Mouse (Mus musculus) lung, adult 2 months (tissue): ENCODE measurements around the gene Rps18. TPM values are rescaled to one million over a fixed set of nuclear protein-coding genes. Genes with fewer than 3 reads are reported as not detected.
"Not testable (repeated sequence)": the region's sequence is repeated elsewhere in the genome, so short reads cannot be mapped to it uniquely, and the experiment has no call there.

ENCODE experiments used
- DNase-seq: peaks from one replicate; pipeline ENCODE4 v3.0.0; 2022
- H3K4me1 ChIP-seq: fragments of 200-500 bp; 2 replicates; pipeline ENCODE4 v1.6.1; 2011; ENCODE audit warnings: low read length; ENCODE audit not compliant: control insufficient read depth, insufficient read depth
- H3K4me3 ChIP-seq: fragments of 200-500 bp; replicated peaks from 2 replicates; pipeline ENCODE3; 2011; ENCODE audit warnings: low read depth, mild to moderate bottlenecking, control low read depth, low read length; ENCODE audit errors: extremely low read depth
- CTCF ChIP-seq: fragments of 200-500 bp; IDR thresholded peaks from 2 replicates; pipeline ENCODE4 v1.5.1; 2011; ENCODE audit warnings: mild to moderate bottlenecking, low read length, control low read depth; ENCODE audit not compliant: insufficient read depth
- POLR2A ChIP-seq: fragments of 200-500 bp; IDR thresholded peaks from 2 replicates; pipeline ENCODE4 v1.6.1; 2011; ENCODE audit warnings: low read depth, mild to moderate bottlenecking, control low read depth, low read length, borderline replicate concordance; ENCODE audit errors: extremely low read depth
- WGBS: fragments of 180-500 bp; shearing (Covaris S2); methylation state at CpG from one replicate; pipeline ENCODE4 v1.1.7; 2018; 5-methylcytosine and 5-hydroxymethylcytosine counted together
- polyA plus RNA-seq: library from polyadenylated mRNA; depleted of rRNA; stranded (reverse); fragments of >200 nt; gene quantifications from 2 replicates; pipeline ENCODE4 v1.2.3, GENCODE M21; 2012; rRNA removed

The Rps18 gene
- 260 and 331 TPM in 2 replicates for polyA plus RNA-seq

DNA sequence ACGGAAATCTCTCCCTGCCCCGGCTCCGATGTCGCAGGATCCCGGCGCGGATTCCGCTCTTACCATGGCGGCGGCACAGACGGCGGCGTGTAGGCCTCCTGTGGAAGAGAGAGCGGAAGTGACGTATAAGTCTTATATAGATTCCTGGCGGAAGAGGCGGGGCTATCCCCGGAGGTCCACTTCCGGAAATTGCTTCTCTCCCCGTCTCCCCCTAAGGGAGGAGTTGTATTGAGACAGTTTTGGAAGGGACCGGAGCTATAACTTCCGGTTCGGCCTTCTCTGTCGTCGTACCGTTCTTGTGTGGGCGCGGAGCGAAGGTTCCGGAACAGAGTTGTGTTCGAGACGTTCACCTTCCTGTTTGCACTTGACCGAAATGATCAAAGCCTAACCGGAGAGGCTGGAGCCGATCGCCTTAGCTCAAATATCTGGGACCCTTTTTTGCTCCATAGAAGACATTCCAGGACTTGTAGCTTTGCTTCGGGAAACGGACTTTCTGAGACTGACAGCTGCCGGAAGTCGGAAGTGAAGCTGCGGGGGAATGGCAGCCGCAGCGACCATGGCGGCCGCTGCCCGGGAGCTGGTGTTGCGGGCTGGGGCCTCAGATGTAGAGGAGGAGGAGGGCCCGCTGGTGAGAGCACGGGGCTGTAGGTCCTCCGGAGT is at the start of gene Rps18, which contains the start of gene Vps52:
Gene Rps18 (minus strand): TSS at position 447 of the 660 bp plus-strand sequence.
Gene Vps52 (plus strand): TSS at position 258 of the 660 bp plus-strand sequence.
- DNase-seq = peak; percentile 96
- under 1% methylated on average over 50 of the region's 50 CpGs for WGBS
- Histone ChIP-seq H3K4me3 (peak within 1 kb of the TSS; percentile 82), H3K4me1 (peaks cover 14% of the 10 kb centered on the region)
- TF ChIP-seq CTCF (no peak), POLR2A (peak; percentile 94)

- peak; percentile 40 for DNase-seq
- Histone ChIP-seq H3K4me1 (peaks cover 4% of the 10 kb centered on the region; the same call in 1 of the 2 replicates), H3K4me3 (no peak overlapping the region)
- TF ChIP-seq POLR2A = no peak
- peak; percentile 62 for TF ChIP-seq CTCF
- WGBS = 2% methylated on average over 5 of the region's 5 CpGs
These were observed 47.6 kb upstream of the Rps18 start for GRCm38 (mm10) chr17:34003426-34003825.

DNA sequence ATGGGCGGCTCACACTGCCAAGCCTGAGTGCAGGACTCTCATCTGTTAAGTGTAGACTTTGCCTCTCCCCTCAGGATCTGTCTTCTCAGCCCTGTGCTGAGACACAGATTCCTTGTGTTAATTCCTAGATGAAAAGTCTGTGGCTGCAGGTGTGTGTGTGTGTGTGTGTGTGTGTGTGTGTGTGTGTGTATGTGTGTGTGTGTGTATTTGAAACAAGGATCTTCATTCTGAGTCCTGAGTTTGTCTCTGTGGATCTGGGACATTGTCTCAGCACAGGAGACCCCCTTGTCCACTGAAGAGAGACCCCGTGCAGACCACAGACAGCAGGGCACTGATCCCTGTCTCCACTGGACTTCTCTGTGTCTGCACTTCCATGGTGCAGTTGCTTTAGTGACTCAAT is 45.0 kb upstream of the Rps18 start:
- 51% methylated on average over 2 of the region's 2 CpGs for WGBS
- not testable (repeated sequence) for H3K4me1 ChIP-seq, H3K4me3 ChIP-seq, DNase-seq

DNA sequence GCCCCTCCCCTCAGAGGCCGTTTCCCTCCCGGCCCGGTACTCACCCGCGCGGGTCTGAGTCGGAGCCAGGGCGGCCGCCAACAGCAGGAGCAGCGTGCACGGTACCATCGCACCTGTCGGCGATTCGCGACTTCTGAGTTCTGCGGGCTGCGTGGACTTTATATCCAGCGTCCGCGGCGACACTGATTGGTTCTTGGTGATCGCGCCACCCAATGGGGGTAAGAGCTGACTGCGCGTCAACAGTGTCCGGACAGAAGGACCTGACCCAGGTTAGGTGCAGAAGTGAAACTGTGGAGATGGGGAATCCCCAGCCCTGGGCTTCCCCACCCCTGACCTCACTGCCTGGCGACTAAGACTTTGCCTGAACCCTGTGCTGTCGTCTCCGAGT is 44.3 kb upstream of the Rps18 start, which contains the start of gene H2-K1:
Gene H2-K1 (minus strand): TSS at position 198 of the 388 bp plus-strand sequence.
- WGBS = under 1% methylated on average over 30 of the region's 30 CpGs
- peak within 1 kb of the TSS; percentile 79 for H3K4me3 ChIP-seq
- no peak for TF ChIP-seq CTCF
- TF ChIP-seq POLR2A = peak; percentile 100
- H3K4me1 ChIP-seq = peaks cover 4% of the 10 kb centered on the region; the same call in 1 of the 2 replicates
- DNase-seq = peak; percentile 94

- DNase-seq = peak; percentile 40
- Histone ChIP-seq H3K4me3 (peak overlapping the region; percentile 79), H3K4me1 (peaks cover 4% of the 10 kb centered on the region; the same call in 1 of the 2 replicates)
- under 1% methylated on average over 87 of the region's 87 CpGs for WGBS
- TF ChIP-seq POLR2A = no peak
- no peak for TF ChIP-seq CTCF
These were observed 43.7 kb upstream of the Rps18 start for GRCm38 (mm10) chr17:33999341-34000149.

DNA sequence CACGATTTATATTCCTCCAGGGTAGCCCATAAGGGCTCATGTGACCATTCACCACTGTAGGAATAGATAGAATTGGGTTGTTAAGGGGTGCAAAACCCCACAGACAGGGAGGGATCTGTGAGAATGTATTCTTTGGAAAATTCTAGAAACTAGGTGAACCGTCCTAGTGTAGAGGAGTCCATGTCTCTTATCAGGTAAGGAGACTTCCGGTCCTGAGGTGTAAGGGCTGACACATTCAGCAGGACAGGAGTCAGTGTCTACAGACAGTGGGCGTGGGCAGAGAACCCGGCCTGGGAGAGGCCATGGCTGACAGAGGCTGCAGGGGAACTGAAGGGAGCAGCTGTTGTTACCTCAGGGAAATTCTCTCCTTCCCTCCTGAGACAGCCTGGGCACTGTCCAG is 42.9 kb upstream of the Rps18 start:
- peak overlapping the region; percentile 71 for H3K4me3 ChIP-seq
- WGBS = 39% methylated on average over 5 of the region's 5 CpGs

DNA sequence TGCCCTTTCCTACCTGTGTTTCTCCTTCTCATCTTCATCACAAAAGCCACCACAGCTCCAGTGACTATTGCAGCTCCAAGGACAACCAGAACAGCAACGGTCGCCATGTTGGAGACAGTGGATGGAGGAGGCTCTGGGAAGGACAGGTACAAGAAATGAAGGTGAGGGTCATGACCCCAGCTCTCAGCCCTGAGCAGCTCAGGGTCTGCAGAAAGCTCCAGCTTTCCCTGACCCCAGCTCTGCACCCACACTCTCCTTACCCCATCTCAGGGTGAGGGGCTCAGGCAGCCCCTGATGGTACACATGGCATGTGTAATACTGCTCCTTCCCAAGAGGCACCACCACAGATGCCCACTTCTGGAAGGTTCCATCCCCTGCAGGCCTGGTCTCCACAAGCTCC is 41.2 kb upstream of the Rps18 start:
- not testable (repeated sequence) for DNase-seq, H3K4me3 ChIP-seq, H3K4me1 ChIP-seq
- 96% methylated on average over 2 of the region's 2 CpGs for WGBS

More for the DNA sequence above, 42.9 kb upstream of the Rps18 start:
- not testable (repeated sequence) for H3K4me1 ChIP-seq, DNase-seq

DNA sequence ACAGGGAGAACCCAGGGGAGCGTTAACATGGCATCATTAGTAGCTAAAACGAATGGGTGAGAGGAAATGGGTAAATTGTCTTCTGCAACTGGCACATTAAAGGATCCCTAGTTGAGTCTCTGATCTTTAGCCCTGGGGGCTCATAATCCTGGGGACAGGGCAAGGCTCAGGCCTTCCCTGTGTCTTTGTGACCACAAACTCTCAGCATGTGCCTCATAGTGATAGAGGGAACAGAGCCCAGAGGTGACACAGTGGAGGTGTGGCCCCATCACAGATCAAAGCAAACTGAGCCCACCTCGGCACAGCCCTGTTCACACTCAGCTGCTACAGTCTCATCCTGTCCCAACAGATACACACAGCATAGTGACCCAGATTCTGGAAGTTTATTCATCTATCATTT is 39.9 kb upstream of the Rps18 start:
- 0 out of 2 replicates have a peak, but pooled peaks have one; percentile 27 for TF ChIP-seq POLR2A
- TF ChIP-seq CTCF = no peak
- Histone ChIP-seq H3K4me3 (no peak overlapping the region), H3K4me1 (no peaks in the 10 kb centered on the region; the same call in 1 of the 2 replicates)
- no peak for DNase-seq
- WGBS = 57% methylated on average over 3 of the region's 3 CpGs

DNA sequence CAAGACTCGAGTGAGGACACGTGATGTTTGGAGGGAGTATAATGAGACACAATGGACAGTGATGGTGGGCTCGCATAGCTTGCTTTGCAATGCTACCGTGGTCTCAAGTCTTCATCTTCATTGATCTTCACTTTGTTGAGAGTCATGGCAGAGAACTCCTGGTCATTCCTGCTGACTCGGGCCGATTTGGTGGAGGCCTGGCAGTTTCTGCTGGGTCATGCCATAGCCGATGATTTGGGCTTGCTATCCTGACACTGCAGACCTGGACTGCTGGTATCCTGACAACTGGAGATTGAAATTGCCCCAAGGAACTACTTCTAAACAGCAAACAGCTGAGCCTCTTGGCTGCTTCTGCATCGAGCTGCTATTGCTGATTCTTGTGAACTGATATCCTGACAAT is 39.2 kb upstream of the Rps18 start:
- Histone ChIP-seq H3K4me3 (no peak overlapping the region), H3K4me1 (no peaks in the 10 kb centered on the region; the same call in 1 of the 2 replicates)
- 88% methylated on average over 8 of the region's 8 CpGs for WGBS
- TF ChIP-seq CTCF (no peak), POLR2A (no peak)
- DNase-seq = no peak
